Mouse (Mus musculus) induced T-regulatory cell, adult 2 months (primary cell): ENCODE measurements around the gene Wdsub1.
A peak's percentile ranks its signal among the peaks of the same experiment; 100 is the strongest.

Experiments
- DNase-seq: peaks from one replicate; pipeline ENCODE4 v3.0.0-alpha.2; 2012; ENCODE audit warnings: low read depth

Gene Wdsub1

DNA sequence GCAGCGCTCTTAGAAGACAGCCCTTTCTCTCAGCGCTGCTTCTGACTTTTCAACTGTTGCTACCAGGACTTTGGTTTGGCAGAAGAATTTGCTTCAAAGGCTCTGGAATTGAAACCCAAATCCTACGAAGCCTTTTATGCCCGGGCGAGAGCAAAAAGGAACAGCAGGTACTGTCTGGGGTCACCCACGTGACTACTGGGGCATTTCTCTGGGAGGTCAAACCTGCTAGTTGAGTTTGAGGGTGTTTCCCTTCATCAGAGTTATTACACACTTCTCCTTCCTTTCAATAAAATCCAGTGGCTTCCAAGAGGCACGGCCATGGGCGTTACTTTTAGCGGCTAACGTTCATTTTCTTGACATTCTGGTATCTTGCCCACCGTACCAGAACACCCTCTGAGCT is 40.4 kb downstream of the Wdsub1 start:
- DNase-seq, result no peak

DNA sequence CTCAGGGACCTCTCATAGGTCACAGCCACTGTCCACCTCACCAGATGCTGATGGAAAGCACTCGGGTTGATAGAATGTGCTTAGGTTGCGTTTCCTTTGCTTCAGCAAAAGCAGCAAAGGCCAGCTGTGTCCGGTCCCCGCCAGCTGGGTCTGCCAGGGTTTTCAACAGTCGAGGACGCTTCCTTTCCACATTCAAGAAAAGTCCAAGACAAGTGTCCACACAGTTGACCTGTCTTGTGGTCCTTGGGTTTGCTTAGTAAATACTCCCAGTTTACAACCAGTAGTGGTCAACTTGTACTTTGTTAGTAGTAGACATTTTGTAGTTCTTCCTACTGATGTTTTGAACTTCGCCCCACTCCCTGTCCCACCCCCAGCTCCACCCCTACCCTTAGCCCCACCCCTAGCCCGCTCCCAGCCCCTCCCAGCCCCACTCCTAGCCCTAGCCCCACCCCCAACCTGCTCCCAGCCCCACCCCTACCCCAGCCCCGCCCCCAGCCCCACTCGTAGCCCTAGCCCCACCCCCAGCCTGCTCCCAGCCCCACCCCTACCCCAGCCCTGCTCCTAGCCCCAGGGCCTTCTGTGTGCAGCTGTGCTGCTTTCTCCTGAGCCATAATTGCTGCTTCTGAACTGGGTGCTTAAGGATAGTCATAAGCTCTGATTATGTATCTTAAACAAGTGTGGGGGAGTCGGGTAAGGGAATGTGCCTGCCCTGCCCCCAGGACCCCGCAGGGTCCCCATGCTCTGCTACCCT is 41.0 kb downstream of the Wdsub1 start:
- DNase-seq, result peak; percentile 2

DNA sequence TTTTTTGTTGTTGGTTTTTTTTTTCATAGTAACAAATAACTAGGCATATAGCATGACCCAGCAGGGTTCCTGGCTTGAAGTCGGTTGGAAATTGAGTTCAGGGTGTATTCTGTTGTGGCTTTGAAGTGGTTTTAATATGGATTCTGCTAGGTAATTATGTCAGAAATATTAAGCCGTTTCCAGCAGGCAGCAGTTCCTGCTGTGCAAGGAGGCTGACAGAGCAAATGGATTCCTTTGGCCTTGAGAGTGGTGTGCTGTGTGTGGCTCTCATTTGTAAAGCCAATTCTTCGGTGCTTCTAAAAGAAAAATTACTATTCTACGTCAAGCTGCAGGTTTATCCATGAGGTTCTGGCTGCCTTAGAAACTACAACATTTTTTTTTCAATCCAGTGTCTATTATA is 42.2 kb downstream of the Wdsub1 start:
- DNase-seq, result no peak

DNA sequence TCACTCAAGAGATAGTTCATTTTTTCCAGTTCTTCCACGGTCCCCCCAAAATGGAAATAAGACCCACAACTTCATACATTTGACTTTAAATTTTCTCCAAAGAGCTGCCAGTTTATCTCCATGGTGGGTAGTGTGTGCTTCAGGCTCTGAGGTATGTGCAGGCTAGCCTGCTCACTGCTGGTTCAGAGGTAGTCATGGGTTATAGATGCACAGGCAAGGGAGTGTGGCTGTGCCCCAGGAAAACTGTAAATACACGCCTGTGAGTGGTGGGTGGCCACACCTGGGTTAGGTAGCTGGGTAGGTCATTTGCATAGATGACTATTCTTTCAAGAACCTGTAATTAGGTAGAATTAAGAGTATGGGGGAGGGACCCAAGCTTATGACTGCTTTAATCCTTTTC is 42.6 kb downstream of the Wdsub1 start:
- no peak for DNase-seq

GRCm38 (mm10) chr2:59838825-59839224 is 43.6 kb downstream of the Wdsub1 start:
- DNase-seq, result no peak

- no peak for DNase-seq
These were observed 50.6 kb downstream of the Wdsub1 start for GRCm38 (mm10) chr2:59831831-59832230.

DNA sequence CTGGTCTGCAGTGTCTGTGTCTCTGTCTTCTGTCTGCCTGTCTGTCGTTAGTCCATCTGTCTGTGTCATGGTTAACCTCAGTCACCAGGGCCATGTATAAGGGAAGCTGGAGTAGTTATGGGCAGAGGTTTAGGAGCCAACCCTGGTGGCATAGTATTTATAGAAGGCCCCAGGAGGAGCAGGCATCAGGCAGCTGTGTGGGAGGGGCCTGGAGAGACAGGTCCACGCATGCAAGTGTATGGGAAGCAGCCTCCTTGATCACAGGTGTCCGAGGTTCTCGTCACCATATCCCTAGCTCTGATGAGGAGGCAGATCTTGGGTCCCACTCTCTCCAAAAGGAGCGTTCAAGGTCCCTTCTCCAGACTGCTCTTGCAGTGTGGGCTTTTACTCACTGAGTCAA is 51.5 kb downstream of the Wdsub1 start:
- no peak for DNase-seq

- no peak for DNase-seq
These were observed 52.2 kb downstream of the Wdsub1 start for GRCm38 (mm10) chr2:59830151-59830550.

DNA sequence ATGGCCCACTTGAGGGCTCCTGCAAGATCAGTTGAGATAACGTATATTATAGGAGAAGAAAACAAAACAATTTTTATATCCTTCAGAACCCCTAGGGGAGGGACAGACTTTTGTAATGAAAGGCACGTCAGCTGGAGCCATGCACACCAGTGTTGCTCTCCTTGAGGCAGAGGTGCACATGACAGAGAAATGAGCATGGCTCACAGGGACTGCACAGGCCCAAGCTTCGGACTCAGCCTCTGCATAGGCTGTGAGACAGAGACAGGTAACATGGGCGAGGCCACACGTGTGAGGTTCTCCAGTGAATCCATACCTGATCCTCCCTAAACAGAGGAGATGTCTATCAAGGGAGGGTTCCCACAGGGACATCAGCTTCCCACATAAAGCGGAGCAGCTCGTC is 52.7 kb downstream of the Wdsub1 start:
- DNase-seq, result no peak

DNA sequence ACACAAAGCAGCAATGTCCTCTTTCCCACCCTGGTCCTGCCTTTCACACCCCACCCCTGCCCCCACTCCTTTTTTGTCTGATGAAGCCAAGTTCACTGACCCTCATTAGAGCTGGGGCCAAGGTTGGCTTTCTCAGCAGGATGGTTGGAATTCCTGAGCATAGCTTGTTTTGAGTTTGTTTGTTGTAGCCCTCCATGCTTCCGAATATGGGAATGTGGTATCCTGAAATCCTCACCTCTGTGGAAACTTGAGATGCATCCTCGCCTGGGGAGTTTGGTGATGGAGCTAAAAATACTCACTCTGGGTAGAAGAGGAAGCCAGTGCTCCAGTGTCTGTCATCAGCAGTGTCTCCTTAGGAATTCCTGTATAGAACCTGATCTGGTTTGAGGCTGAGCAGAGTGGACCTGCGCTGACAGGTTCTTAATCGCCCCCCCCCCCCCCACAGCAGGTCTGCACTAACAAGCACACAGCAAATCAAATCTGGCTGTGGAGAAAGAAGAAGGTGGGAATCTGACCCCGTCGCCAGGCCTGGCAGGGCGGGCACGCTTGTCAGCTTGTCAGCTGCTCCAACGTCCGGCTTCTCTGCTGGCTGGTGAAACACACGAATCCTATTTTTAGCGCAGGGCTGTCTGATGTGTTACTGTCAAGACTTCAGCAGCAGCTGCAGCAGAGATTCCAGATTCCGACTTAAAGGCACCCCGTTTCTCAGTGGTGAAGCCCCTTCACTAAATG is 53.4 kb downstream of the Wdsub1 start:
- DNase-seq, result no peak

DNA sequence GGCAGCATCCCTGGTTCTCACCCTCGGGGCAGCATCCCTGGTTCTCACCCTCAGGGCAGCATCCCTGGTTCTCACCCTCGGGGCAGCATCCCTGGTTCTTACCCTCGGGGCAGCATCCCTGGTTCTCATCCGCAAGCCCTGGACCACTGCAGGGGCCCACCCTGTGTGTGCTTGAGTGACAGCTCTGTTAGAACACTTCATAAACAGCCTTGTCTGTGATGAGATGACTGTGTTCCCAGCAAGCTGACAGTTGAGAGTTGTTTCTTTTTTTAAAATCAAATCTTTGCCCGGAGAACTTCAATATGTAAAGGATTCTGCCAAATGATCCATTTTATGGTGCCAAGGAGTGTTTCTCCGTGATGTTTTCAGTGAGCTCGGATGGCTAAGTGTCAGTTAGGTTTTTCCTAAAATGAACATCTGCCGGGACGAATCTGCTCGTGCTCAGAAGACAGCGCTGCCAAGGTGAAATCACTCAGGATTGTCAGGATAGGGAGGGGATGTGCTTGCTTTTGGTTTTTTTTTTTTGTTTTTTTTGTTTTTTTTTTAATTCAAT is 54.2 kb downstream of the Wdsub1 start:
- DNase-seq, result no peak

DNA sequence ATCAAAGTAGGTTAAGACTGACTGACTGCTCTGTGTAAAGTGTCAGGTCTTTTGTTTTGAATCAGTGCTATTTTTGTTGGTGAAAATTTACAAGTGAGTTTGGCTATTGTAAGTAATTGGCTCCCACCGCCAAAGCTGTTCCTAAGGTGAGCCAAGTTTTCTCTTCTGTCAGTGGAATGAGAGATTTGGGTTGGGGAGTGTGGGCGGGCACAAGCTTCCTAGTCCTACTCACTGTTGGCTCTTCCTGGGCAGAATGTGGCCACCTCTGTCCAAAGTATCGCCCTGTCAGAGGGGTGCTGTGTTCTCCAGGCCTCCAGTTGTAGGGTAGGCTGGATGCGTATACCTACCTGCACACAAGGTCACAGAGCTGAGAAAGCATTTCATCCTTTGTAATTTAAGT is 57.0 kb downstream of the Wdsub1 start:
- DNase-seq, result no peak

- no peak for DNase-seq
These were observed 58.1 kb downstream of the Wdsub1 start for GRCm38 (mm10) chr2:59824289-59824688.

GRCm38 (mm10) chr2:59821044-59821443 is 61.3 kb downstream of the Wdsub1 start:
- no peak for DNase-seq

DNA sequence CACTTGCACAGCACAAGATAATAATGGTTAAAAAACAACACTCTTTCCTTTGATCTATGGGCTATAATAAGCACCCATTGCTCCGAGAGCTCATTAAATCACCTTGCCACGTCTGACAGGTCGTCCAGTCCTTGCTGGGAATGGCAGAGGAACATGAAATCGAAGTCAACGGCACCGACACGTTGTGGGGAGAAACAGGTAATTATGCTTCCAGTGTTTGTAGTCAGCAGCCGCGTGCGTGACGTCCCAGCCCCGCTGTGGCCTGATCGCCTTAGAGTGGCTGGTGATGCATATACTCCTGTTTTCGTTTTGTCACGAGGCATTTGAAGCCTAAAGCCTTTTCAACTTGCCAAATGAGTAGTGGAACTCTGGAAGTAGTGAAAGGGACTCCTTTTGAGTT is 62.3 kb downstream of the Wdsub1 start:
- no peak for DNase-seq

- DNase-seq, result no peak
These were observed 63.0 kb downstream of the Wdsub1 start for GRCm38 (mm10) chr2:59819415-59819814.

DNA sequence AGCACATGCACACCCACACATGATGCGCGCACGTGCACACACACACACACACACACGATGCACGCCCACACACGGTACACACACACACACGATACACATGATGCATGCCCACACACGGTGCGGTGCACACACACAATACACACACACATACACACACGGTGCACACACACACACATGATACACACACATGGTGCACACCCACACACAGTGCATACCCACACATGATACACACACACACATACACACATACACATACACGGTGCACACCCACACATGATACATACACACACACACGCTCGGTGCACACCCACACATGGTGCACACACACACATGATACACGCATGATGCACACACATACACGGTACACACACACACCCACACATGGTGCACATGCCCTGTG is 63.7 kb downstream of the Wdsub1 start:
- DNase-seq, result no peak

GRCm38 (mm10) chr2:59814997-59815396 is 67.4 kb downstream of the Wdsub1 start:
- no peak for DNase-seq

DNA sequence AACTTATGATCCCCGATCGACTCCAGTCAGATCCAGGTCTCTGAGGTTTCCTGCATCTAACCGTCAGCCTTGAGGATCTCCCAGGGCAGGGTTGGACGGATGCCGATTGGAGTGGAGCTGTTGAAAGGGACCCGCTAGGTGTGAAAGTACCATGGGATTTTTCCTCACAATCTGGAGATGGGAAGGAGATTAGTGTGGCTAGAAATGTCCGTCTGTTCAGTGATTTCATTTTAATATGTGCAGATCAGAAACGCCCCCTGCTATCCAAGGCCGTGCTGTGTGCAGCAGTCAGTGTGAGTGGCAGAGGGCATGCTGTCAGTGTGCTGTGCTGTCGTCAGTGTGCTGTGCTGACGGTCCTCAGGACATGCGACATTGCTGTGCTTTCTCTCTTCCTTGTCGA is 68.9 kb downstream of the Wdsub1 start:
- DNase-seq, result no peak

DNA sequence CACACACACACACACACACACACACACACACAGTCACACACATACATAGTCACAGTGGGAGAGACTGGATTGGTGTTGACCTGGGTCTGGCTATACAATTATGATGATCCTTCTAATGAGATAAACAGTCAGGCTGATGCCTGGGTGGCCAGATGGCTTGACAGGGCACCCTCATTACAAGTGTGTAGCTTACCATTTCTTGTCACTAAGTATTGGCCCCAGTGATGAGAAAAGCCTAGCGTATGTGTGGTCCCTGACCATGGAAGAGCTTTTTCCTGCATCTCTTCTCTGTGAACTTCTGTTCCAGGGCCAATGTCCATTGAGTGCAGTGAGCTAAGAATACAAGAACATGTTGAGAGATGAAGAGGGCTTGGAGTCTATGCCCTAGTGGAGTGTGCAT is 69.8 kb downstream of the Wdsub1 start:
- DNase-seq, result no peak

DNA sequence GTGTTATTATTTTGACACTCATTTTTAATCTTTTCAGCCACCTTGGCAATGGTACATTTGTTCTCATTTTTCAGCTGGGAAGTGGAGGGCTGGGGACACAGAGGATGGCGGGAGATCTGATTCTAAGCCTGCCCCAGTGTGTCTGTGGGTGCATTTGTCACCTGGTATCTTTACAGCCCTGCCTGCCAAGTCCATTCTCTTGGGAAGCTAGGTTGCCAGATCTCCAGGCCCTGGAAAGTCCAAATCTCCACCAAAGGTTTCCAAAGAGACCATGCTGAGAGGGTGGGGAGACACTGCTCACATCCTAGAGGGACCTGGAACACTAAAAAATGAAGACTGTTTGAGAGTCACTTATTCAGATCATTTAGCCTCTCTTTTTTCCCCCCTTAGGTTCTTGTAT is 71.1 kb downstream of the Wdsub1 start:
- DNase-seq, result no peak

DNA sequence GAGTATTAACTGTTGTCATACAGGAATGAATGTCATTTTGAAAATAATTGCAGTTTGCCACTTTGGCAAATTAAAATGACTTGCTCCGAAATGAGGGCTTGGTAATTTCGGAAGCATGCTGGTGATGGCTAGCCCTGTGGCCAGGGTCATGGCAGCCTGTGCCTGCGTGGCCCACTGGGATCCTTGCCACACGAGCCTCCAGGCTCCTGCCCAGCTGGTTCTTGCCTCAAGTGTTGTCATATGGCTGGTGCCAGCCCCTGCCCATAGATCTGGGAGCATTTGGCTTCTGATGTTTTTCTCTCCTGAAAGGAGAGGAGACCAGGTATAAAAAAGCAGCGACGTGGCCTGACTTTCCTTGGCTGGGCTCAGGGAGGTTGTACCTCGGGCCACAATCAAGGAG is 72.4 kb downstream of the Wdsub1 start:
- no peak for DNase-seq

GRCm38 (mm10) chr2:59808608-59809007 is 73.8 kb downstream of the Wdsub1 start:
- DNase-seq, result no peak

GRCm38 (mm10) chr2:59806038-59806437 is 76.4 kb downstream of the Wdsub1 start:
- no peak for DNase-seq
